Mouse (Mus musculus): ENCODE data around the gene Ccdc51.

DNA sequence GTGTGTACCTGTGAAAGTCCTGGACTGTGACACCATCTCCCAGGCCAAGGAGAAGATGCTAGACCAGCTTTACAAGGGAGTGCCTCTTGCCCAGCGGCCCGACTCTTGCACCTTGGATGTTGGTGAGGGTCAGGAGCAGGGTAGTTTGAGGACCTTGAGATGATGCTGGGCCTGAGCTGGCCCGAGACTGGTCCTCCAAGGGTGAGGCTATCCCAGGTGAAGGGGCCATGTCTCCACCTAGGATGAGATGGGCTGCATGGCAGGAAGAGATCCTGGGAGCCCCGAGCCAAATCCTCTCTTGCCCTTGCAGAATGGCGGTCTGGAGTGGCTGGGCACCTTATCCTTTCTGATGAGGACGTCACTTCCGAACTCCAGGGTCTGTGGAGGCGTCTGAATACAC, 31.0 kb downstream of the Ccdc51 start:
- TF ChIP-seq POLR2A (IDR thresholded peaks at IDR 0.05; ENCODE audit: insufficient read depth, low read length): no peak
- no peak for TF ChIP-seq CTCF (IDR thresholded peaks at IDR 0.05; ENCODE audit: low read depth, low read length)
- TF ChIP-seq EP300 (IDR thresholded peaks at IDR 0.05; ENCODE audit: insufficient read depth, low read depth, low read length): no peak

Data from ES-Bruce4 (cell line).